Mouse (Mus musculus): ENCODE data around the gene St6galnac5. TPM values are rescaled to one million over a fixed set of nuclear protein-coding genes. Genes with fewer than 3 reads are reported as not detected.

St6galnac5 gene
- polyA plus RNA-seq, 1 experiment from 2014 or later: 0.12 TPM

GRCm38 (mm10) chr3:152993608-152994007 lies 11.6 kb upstream of the St6galnac5 start:
- no peak for ATAC-seq (ENCODE audit: insufficient number of reproducible peaks, insufficient read depth, low FRiP score, low read depth)
- H3K9ac ChIP-seq (ENCODE audit: low read length): no peak overlapping the region
- no peaks in the 10 kb centered on the region for H3K9me3 ChIP-seq (ENCODE audit: control insufficient read depth, low read length)
- peaks cover 3 to 8% of the 10 kb centered on the region in 2 experiments; a peak in 2 of 4 replicates for H3K4me1 ChIP-seq (ENCODE audit: control insufficient read depth in 2 of 2, insufficient read depth in 2 of 2, low read length in 2 of 2)
- no peak overlapping the region for H3K4me2 ChIP-seq (ENCODE audit: low read length)
- H3K36me3 ChIP-seq (ENCODE audit: control insufficient read depth, insufficient read depth, low read length): no peaks in the 10 kb centered on the region
- WGBS: 52% methylated on average over 5 of the region's 5 CpGs
- no peak overlapping the region for H3K27ac ChIP-seq (replicated peaks in 1 of 2; ENCODE audit: control insufficient read depth in 1 of 2, insufficient read depth in 1 of 2, low read depth in 2 of 2, low read length in 2 of 2)
- H3K4me3 ChIP-seq (ENCODE audit: control insufficient read depth in 1 of 2, insufficient read depth in 1 of 2, low read depth in 1 of 2, low read length in 2 of 2): no peak overlapping the region
- H3K27me3 ChIP-seq (ENCODE audit: control insufficient read depth, insufficient read depth, low read length): no peaks in the 10 kb centered on the region

DNA sequence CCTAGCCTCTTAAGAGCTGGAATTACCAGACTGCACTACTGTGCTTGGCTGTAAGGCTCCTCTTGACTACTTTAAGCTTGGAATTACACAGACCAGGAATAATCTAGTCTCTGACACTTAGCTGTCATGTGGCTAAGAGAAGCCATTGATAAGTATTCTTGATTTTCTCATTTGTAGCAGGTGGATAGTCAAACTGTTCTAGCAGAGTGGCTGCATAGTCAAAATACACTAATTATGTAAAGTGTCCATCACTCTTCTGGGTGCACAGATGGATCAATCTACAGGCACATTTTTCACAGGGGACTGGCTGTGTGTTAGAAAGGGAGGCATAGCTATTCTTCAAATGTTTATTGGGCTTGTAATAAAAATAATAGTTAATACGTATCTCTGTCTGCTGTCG lies 8.7 kb upstream of the St6galnac5 start:
- ATAC-seq (ENCODE audit: insufficient number of reproducible peaks, insufficient read depth, low FRiP score, low read depth): no peak
- Histone ChIP-seq H3K4me2 (ENCODE audit: low read length) (no peak overlapping the region), H3K4me3 (ENCODE audit: control insufficient read depth in 1 of 2, insufficient read depth in 1 of 2, low read depth in 1 of 2, low read length in 2 of 2) (no peak overlapping the region), H3K36me3 (ENCODE audit: control insufficient read depth, insufficient read depth, low read length) (no peaks in the 10 kb centered on the region), H3K27ac (replicated peaks in 1 of 2; ENCODE audit: control insufficient read depth in 1 of 2, insufficient read depth in 1 of 2, low read depth in 2 of 2, low read length in 2 of 2) (no peak overlapping the region), H3K9me3 (ENCODE audit: control insufficient read depth, low read length) (no peaks in the 10 kb centered on the region), H3K9ac (ENCODE audit: low read length) (no peak overlapping the region), H3K4me1 (ENCODE audit: control insufficient read depth in 2 of 2, insufficient read depth in 2 of 2, low read length in 2 of 2) (no peaks in the 10 kb centered on the region), H3K27me3 (ENCODE audit: control insufficient read depth, insufficient read depth, low read length) (no peaks in the 10 kb centered on the region)
- WGBS: 85% methylated on average over 2 of the region's 2 CpGs

- no peaks in the 10 kb centered on the region for H3K36me3 ChIP-seq (ENCODE audit: control insufficient read depth, insufficient read depth, low read length)
- H3K9me3 ChIP-seq (ENCODE audit: control insufficient read depth, low read length): no peaks in the 10 kb centered on the region
- H3K4me3 ChIP-seq (ENCODE audit: control insufficient read depth in 1 of 2, insufficient read depth in 1 of 2, low read depth in 1 of 2, low read length in 2 of 2): peak overlapping the region; percentile 22 to 43
- H3K4me2 ChIP-seq (ENCODE audit: low read length): peak overlapping the region; percentile 73
- H3K9ac ChIP-seq (ENCODE audit: low read length): peak overlapping the region; percentile 44; the same call in 1 of the 2 replicates
- H3K27me3 ChIP-seq (ENCODE audit: control insufficient read depth, insufficient read depth, low read length): peaks cover 37% of the 10 kb centered on the region
- H3K27ac ChIP-seq (replicated peaks in 1 of 2; ENCODE audit: control insufficient read depth in 1 of 2, insufficient read depth in 1 of 2, low read depth in 2 of 2, low read length in 2 of 2): no peak overlapping the region
- WGBS: under 1% methylated on average over 47 of the region's 47 CpGs
- H3K4me1 ChIP-seq (ENCODE audit: control insufficient read depth in 2 of 2, insufficient read depth in 2 of 2, low read length in 2 of 2): peaks cover 2 to 13% of the 10 kb centered on the region in 2 experiments; a peak in 3 of 4 replicates
- peak; percentile 43; the same call in 1 of the 2 replicates for ATAC-seq (ENCODE audit: insufficient number of reproducible peaks, insufficient read depth, low FRiP score, low read depth)
Observed at GRCm38 (mm10) chr3:152980978-152981974, 770 bp downstream of the St6galnac5 start.

DNA sequence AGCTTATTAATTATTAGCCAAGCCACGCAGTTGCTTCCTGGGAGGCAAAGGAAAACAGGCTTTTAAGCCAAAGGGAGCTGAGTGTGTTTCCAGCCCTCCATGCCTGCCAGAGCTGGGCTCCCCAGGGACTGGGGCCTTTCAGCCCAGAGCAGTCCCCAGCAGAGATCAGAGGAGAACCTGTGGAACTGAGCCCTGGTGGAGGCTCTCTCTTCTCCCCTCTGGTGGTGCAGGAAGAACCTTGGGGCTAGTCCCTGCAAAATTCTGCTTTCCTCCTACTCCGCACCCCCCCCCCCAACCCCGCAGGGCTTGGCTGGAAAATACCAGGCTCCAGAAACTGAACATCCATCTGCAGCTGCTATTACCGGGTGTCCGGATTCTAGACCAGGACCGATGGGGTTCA lies 1.6 kb downstream of the St6galnac5 start:
- H3K4me1 ChIP-seq (ENCODE audit: control insufficient read depth in 2 of 2, insufficient read depth in 2 of 2, low read length in 2 of 2): peaks cover 2 to 13% of the 10 kb centered on the region in 2 experiments; a peak in 3 of 4 replicates
- peak overlapping the region in 1 of 2 experiments; percentile 43; a peak in 1 of 4 replicates for H3K4me3 ChIP-seq (ENCODE audit: control insufficient read depth in 1 of 2, insufficient read depth in 1 of 2, low read depth in 1 of 2, low read length in 2 of 2)
- WGBS: 28% methylated on average over 5 of the region's 6 CpGs
- H3K27me3 ChIP-seq (ENCODE audit: control insufficient read depth, insufficient read depth, low read length): peaks cover 37% of the 10 kb centered on the region
- no peaks in the 10 kb centered on the region for H3K9me3 ChIP-seq (ENCODE audit: control insufficient read depth, low read length)
- no peak for ATAC-seq (ENCODE audit: insufficient number of reproducible peaks, insufficient read depth, low FRiP score, low read depth)
- no peaks in the 10 kb centered on the region for H3K36me3 ChIP-seq (ENCODE audit: control insufficient read depth, insufficient read depth, low read length)
- no peak overlapping the region for H3K27ac ChIP-seq (replicated peaks in 1 of 2; ENCODE audit: control insufficient read depth in 1 of 2, insufficient read depth in 1 of 2, low read depth in 2 of 2, low read length in 2 of 2)
- H3K9ac ChIP-seq (ENCODE audit: low read length): no peak overlapping the region
- H3K4me2 ChIP-seq (ENCODE audit: low read length): peak overlapping the region; percentile 73

GRCm38 (mm10) chr3:152979481-152980092 lies 2.5 kb downstream of the St6galnac5 start:
- Histone ChIP-seq H3K27me3 (ENCODE audit: control insufficient read depth, insufficient read depth, low read length) (peaks cover 37% of the 10 kb centered on the region), H3K4me2 (ENCODE audit: low read length) (no peak overlapping the region), H3K27ac (replicated peaks in 1 of 2; ENCODE audit: control insufficient read depth in 1 of 2, insufficient read depth in 1 of 2, low read depth in 2 of 2, low read length in 2 of 2) (no peak overlapping the region), H3K4me3 (ENCODE audit: control insufficient read depth in 1 of 2, insufficient read depth in 1 of 2, low read depth in 1 of 2, low read length in 2 of 2) (no peak overlapping the region), H3K36me3 (ENCODE audit: control insufficient read depth, insufficient read depth, low read length) (no peaks in the 10 kb centered on the region), H3K9ac (ENCODE audit: low read length) (no peak overlapping the region), H3K4me1 (ENCODE audit: control insufficient read depth in 2 of 2, insufficient read depth in 2 of 2, low read length in 2 of 2) (peaks cover 2 to 13% of the 10 kb centered on the region in 2 experiments; a peak in 3 of 4 replicates), H3K9me3 (ENCODE audit: control insufficient read depth, low read length) (no peaks in the 10 kb centered on the region)
- 41% methylated on average over 11 of the region's 11 CpGs for WGBS
- ATAC-seq (ENCODE audit: insufficient number of reproducible peaks, insufficient read depth, low FRiP score, low read depth): no peak

GRCm38 (mm10) chr3:152971373-152971772 lies 10.7 kb downstream of the St6galnac5 start:
- Histone ChIP-seq H3K4me3 (ENCODE audit: control insufficient read depth in 1 of 2, insufficient read depth in 1 of 2, low read depth in 1 of 2, low read length in 2 of 2) (no peak overlapping the region), H3K27ac (replicated peaks in 1 of 2; ENCODE audit: control insufficient read depth in 1 of 2, insufficient read depth in 1 of 2, low read depth in 2 of 2, low read length in 2 of 2) (no peak overlapping the region), H3K9ac (ENCODE audit: low read length) (no peak overlapping the region), H3K4me2 (ENCODE audit: low read length) (no peak overlapping the region), H3K4me1 (ENCODE audit: control insufficient read depth in 2 of 2, insufficient read depth in 2 of 2, low read length in 2 of 2) (no peaks in the 10 kb centered on the region), H3K27me3 (ENCODE audit: control insufficient read depth, insufficient read depth, low read length) (no peaks in the 10 kb centered on the region; the same call in 1 of the 2 replicates), H3K9me3 (ENCODE audit: control insufficient read depth, low read length) (no peaks in the 10 kb centered on the region), H3K36me3 (ENCODE audit: control insufficient read depth, insufficient read depth, low read length) (no peaks in the 10 kb centered on the region)
- no peak for ATAC-seq (ENCODE audit: insufficient number of reproducible peaks, insufficient read depth, low FRiP score, low read depth)
- 68% methylated on average over 4 of the region's 4 CpGs for WGBS

GRCm38 (mm10) chr3:152969774-152970347 lies 12.2 kb downstream of the St6galnac5 start:
- Histone ChIP-seq H3K36me3 (ENCODE audit: control insufficient read depth, insufficient read depth, low read length) (no peaks in the 10 kb centered on the region), H3K4me1 (ENCODE audit: control insufficient read depth in 2 of 2, insufficient read depth in 2 of 2, low read length in 2 of 2) (no peaks in the 10 kb centered on the region), H3K4me3 (ENCODE audit: control insufficient read depth in 1 of 2, insufficient read depth in 1 of 2, low read depth in 1 of 2, low read length in 2 of 2) (no peak overlapping the region), H3K27ac (replicated peaks in 1 of 2; ENCODE audit: control insufficient read depth in 1 of 2, insufficient read depth in 1 of 2, low read depth in 2 of 2, low read length in 2 of 2) (no peak overlapping the region), H3K9ac (ENCODE audit: low read length) (no peak overlapping the region), H3K27me3 (ENCODE audit: control insufficient read depth, insufficient read depth, low read length) (no peaks in the 10 kb centered on the region; the same call in 1 of the 2 replicates), H3K9me3 (ENCODE audit: control insufficient read depth, low read length) (no peaks in the 10 kb centered on the region), H3K4me2 (ENCODE audit: low read length) (no peak overlapping the region)
- 66% methylated on average over 16 of the region's 16 CpGs for WGBS
- ATAC-seq (ENCODE audit: insufficient number of reproducible peaks, insufficient read depth, low FRiP score, low read depth): no peak

Data from heart, embryonic 14.5 days (tissue).